Mouse (Mus musculus) urinary bladder, postnatal 14 days (tissue): Measurements from ENCODE around the gene Usp30.
A peak's percentile ranks its signal among the peaks of the same experiment; 100 is the strongest.

ENCODE experiments used
- DNase-seq: peaks from one replicate; pipeline ENCODE4 v3.0.0; 2021; ENCODE audit warnings: low spot score

Usp30 gene

GRCm38 (mm10) chr5:114127374-114128349, 62.4 kb downstream of the Usp30 start, which contains the start of gene Alkbh2:
Gene Alkbh2 (minus strand): TSS chr5:114128218.
- DNase-seq, result peak; percentile 80

- DNase-seq, result no peak
Measured at GRCm38 (mm10) chr5:114129550-114130210, 64.4 kb downstream of the Usp30 start.

- peak; percentile 42 for DNase-seq
Measured at GRCm38 (mm10) chr5:114130211-114130605, 64.9 kb downstream of the Usp30 start, which contains the start of gene Ung. Gene Ung (plus strand): TSS chr5:114130386.

GRCm38 (mm10) chr5:114130698-114131520, 65.6 kb downstream of the Usp30 start:
- peak; percentile 95 for DNase-seq

GRCm38 (mm10) chr5:114131521-114131840, 66.2 kb downstream of the Usp30 start:
- peak; percentile 39 for DNase-seq

- DNase-seq, result no peak
Measured at GRCm38 (mm10) chr5:114132841-114133240, 67.6 kb downstream of the Usp30 start.

GRCm38 (mm10) chr5:114134091-114134534, 68.9 kb downstream of the Usp30 start:
- peak; percentile 66 for DNase-seq

GRCm38 (mm10) chr5:114135516-114135915, 70.3 kb downstream of the Usp30 start:
- no peak for DNase-seq

- no peak for DNase-seq
Measured at GRCm38 (mm10) chr5:114137481-114138276, 72.4 kb downstream of the Usp30 start.

- no peak for DNase-seq
Measured at GRCm38 (mm10) chr5:114138277-114139164, 73.3 kb downstream of the Usp30 start.

GRCm38 (mm10) chr5:114139175-114139574, 73.9 kb downstream of the Usp30 start:
- peak; percentile 74 for DNase-seq

GRCm38 (mm10) chr5:114146028-114146888, 81.0 kb downstream of the Usp30 start, which contains the start of gene Acacb:
Gene Acacb (plus strand): TSS chr5:114146535.
- DNase-seq, result no peak

GRCm38 (mm10) chr5:114147043-114147972, 82.0 kb downstream of the Usp30 start:
- DNase-seq, result no peak

- DNase-seq, result no peak
Measured at GRCm38 (mm10) chr5:114152359-114153092, 87.3 kb downstream of the Usp30 start.

GRCm38 (mm10) chr5:114153490-114153889, 88.2 kb downstream of the Usp30 start:
- DNase-seq, result no peak

GRCm38 (mm10) chr5:114154765-114155164, 89.5 kb downstream of the Usp30 start:
- no peak for DNase-seq
